Mouse (Mus musculus): Measurements from ENCODE around the gene Drosha. TPM values are rescaled to one million over a fixed set of nuclear protein-coding genes. Genes with fewer than 3 reads are reported as not detected.

Gene Drosha
- total and polyA plus RNA-seq, 2 experiments from 2014 or later = 43.9 to 47.3 TPM

DNA sequence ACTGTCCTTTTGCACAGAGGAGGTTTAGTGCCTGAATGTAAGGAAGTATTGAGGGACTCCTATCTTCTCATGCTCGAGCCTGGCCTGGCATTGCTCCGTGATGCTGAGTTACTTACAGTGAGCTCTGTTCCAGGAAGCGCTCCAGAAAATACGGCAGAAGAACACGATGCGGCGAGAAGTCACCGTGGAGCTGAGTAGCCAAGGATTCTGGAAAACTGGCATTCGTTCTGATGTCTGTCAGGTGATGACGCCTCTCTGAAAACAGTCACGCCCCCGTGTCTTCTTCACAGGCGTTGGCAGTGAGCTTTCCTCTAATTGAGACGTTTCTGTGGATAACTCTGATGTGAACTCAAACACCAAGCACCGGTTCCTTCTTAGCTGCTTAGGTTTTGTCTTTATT, 60.2 kb downstream of the Drosha start:
- DNase-seq = peak; percentile 14
- no peak overlapping the region for H3K4me2 ChIP-seq (ENCODE audit: low read depth)
- no peaks in the 10 kb centered on the region for H3K9me3 ChIP-seq (ENCODE audit: low read length)
- no peak overlapping the region for H3K9ac ChIP-seq
- 76% methylated on average over 15 of the region's 15 CpGs for WGBS
- no peaks in the 10 kb centered on the region for H3K4me1 ChIP-seq (ENCODE audit: insufficient read depth)
- peaks cover 69% of the 10 kb centered on the region for H3K36me3 ChIP-seq (ENCODE audit: insufficient read depth)
- no peak for TF ChIP-seq CTCF (IDR thresholded peaks at IDR 0.05; ENCODE audit: low read depth)
- peak; percentile 41 for ATAC-seq
- no peak overlapping the region for H3K4me3 ChIP-seq (ENCODE audit: low read depth, low read length)
- no peaks in the 10 kb centered on the region for H3K27me3 ChIP-seq (ENCODE audit: insufficient read depth, low read length)
- no peak overlapping the region for H3K27ac ChIP-seq (ENCODE audit: low read depth, low read length)

DNA sequence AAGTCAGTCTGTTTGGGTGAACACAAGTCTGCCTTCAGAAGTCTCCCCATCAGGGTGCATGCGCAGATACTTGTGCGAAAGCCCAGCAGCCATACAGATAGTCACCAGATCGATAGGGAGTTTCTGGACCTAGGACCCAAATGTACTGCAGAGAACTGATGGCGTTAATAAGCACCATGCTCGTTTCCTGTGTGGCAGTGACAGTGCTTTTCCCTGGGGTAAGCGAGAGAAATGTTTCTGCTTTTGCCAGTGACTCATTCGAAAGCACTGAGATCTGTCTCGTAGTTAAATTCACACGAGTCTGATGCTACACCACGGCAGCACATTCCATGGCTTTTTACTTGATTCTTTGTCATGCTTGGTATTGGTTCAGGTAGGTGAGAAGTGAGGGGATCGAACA, 60.7 kb downstream of the Drosha start:
- ATAC-seq (no peak), DNase-seq (no peak)
- WGBS = 88% methylated on average over 11 of the region's 11 CpGs
- no peaks in the 10 kb centered on the region for H3K4me1 ChIP-seq (ENCODE audit: insufficient read depth)
- no peak overlapping the region for H3K27ac ChIP-seq (ENCODE audit: low read depth, low read length)
- no peaks in the 10 kb centered on the region for H3K9me3 ChIP-seq (ENCODE audit: low read length)
- peaks cover 72% of the 10 kb centered on the region for H3K36me3 ChIP-seq (ENCODE audit: insufficient read depth)
- H3K4me3 ChIP-seq (ENCODE audit: low read depth, low read length) = no peak overlapping the region
- TF ChIP-seq CTCF (IDR thresholded peaks at IDR 0.05; ENCODE audit: low read depth) = no peak
- H3K27me3 ChIP-seq (ENCODE audit: insufficient read depth, low read length) = no peaks in the 10 kb centered on the region
- H3K4me2 ChIP-seq (ENCODE audit: low read depth) = no peak overlapping the region
- no peak overlapping the region for H3K9ac ChIP-seq

DNA sequence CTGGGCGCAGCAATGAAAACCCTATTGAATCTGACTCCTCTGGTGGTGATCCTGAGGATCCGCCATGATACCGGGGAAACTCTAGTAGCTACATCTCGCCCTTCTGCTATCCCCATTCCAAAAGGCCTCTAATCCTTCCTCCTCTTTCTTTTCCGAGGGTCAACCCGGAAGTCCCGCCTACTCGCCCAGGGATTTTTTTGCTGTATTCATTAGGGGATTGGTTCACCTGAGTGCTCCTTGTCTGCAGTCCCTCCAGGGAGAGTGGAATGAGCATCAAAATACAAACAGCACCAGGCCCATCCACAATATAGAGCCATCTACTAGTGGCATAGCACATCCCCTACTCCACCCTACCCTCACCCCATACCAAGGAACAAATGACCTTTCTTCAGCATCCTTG, 62.6 kb downstream of the Drosha start:
- no peak overlapping the region for H3K4me3 ChIP-seq (ENCODE audit: low read depth, low read length)
- no peak for ATAC-seq
- H3K27me3 ChIP-seq (ENCODE audit: insufficient read depth, low read length) = no peaks in the 10 kb centered on the region
- peaks cover 75% of the 10 kb centered on the region for H3K36me3 ChIP-seq (ENCODE audit: insufficient read depth)
- TF ChIP-seq CTCF (IDR thresholded peaks at IDR 0.05; ENCODE audit: low read depth) = no peak
- H3K4me1 ChIP-seq (ENCODE audit: insufficient read depth) = no peaks in the 10 kb centered on the region
- DNase-seq = no peak
- H3K9ac ChIP-seq = no peak overlapping the region
- H3K27ac ChIP-seq (ENCODE audit: low read depth, low read length) = no peak overlapping the region
- WGBS = 94% methylated on average over 8 of the region's 8 CpGs
- no peak overlapping the region for H3K4me2 ChIP-seq (ENCODE audit: low read depth)
- H3K9me3 ChIP-seq (ENCODE audit: low read length) = no peaks in the 10 kb centered on the region

DNA sequence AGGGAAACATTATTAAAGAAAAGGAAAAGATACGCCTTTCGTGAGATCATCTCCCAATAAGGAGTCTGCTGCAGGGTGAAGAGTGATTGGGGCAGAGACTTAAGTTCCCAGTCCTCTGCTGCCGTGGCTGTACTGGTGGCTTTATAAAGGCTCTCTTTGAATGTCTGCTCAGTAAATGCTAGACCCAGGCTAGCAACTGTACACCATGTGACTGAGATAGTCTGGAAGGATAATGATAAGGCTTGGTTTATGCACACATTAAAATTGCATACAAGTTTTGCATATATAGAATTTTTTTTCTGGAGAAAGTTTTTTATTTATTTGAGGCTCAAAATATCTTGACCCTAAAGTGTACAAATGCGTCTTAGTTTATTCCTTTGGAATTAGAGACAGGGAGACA, 63.7 kb downstream of the Drosha start:
- Histone ChIP-seq H3K27me3 (ENCODE audit: insufficient read depth, low read length) (no peaks in the 10 kb centered on the region), H3K4me3 (ENCODE audit: low read depth, low read length) (no peak overlapping the region), H3K27ac (ENCODE audit: low read depth, low read length) (no peak overlapping the region), H3K4me2 (ENCODE audit: low read depth) (no peak overlapping the region), H3K36me3 (ENCODE audit: insufficient read depth) (peaks cover 69% of the 10 kb centered on the region), H3K4me1 (ENCODE audit: insufficient read depth) (no peaks in the 10 kb centered on the region), H3K9me3 (ENCODE audit: low read length) (no peaks in the 10 kb centered on the region), H3K9ac (no peak overlapping the region)
- DNase-seq = no peak
- ATAC-seq = no peak
- 88% methylated on average over 4 of the region's 4 CpGs for WGBS
- no peak for TF ChIP-seq CTCF (IDR thresholded peaks at IDR 0.05; ENCODE audit: low read depth)

DNA sequence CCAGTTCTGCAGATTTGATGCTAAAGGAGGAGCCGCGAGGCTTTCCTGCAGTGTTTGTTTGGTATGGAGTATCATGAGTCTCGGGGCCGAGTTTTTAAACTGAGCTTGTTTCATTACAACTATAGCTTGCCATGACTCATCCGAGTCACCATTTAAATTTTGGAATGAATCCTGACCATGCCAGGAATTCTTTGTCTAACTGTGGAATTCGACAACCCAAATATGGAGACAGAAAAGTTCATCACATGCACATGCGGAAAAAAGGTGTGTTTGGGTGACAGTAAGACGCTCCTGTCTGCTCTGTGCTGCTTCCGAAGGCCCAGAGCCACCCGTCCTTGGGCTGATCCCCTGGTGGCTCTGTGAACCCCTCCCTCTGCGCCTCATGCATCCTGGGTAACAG, 65.3 kb downstream of the Drosha start:
- no peak for DNase-seq
- H3K36me3 ChIP-seq (ENCODE audit: insufficient read depth) = peaks cover 68% of the 10 kb centered on the region
- no peak for TF ChIP-seq CTCF (IDR thresholded peaks at IDR 0.05; ENCODE audit: low read depth)
- no peak overlapping the region for H3K27ac ChIP-seq (ENCODE audit: low read depth, low read length)
- H3K4me3 ChIP-seq (ENCODE audit: low read depth, low read length) = no peak overlapping the region
- WGBS = 90% methylated on average over 11 of the region's 11 CpGs
- H3K4me2 ChIP-seq (ENCODE audit: low read depth) = no peak overlapping the region
- H3K9ac ChIP-seq = no peak overlapping the region
- no peaks in the 10 kb centered on the region for H3K9me3 ChIP-seq (ENCODE audit: low read length)
- ATAC-seq = no peak
- no peaks in the 10 kb centered on the region for H3K27me3 ChIP-seq (ENCODE audit: insufficient read depth, low read length)
- no peaks in the 10 kb centered on the region for H3K4me1 ChIP-seq (ENCODE audit: insufficient read depth)

DNA sequence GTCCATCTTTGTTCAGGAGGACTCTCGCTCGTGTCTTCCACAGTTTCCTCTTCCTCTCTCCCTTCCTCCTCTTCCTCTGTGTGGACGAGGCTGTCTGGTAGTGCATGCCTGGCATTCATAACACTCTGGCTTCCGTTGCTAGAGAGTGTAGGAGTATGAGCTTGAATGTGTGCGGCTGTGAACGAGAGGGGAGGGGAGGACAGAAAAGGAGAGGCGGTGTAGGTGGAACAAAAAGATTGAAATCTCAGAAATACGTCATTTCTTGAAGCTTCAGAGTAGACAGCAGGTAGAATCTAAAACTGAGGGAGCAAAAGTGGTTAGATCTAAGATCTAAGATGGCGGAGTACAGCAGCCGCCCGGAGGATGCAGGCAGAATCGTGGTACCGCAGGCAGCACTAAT, 70.8 kb downstream of the Drosha start:
- DNase-seq = no peak
- no peak overlapping the region for H3K27ac ChIP-seq (ENCODE audit: low read depth, low read length)
- no peak for ATAC-seq
- no peak overlapping the region for H3K4me3 ChIP-seq (ENCODE audit: low read depth, low read length)
- no peaks in the 10 kb centered on the region for H3K9me3 ChIP-seq (ENCODE audit: low read length)
- 95% methylated on average over 13 of the region's 13 CpGs for WGBS
- H3K36me3 ChIP-seq (ENCODE audit: insufficient read depth) = peaks cover 56% of the 10 kb centered on the region
- H3K27me3 ChIP-seq (ENCODE audit: insufficient read depth, low read length) = no peaks in the 10 kb centered on the region
- no peaks in the 10 kb centered on the region for H3K4me1 ChIP-seq (ENCODE audit: insufficient read depth)
- TF ChIP-seq CTCF (IDR thresholded peaks at IDR 0.05; ENCODE audit: low read depth) = no peak
- H3K9ac ChIP-seq = no peak overlapping the region
- H3K4me2 ChIP-seq (ENCODE audit: low read depth) = no peak overlapping the region

DNA sequence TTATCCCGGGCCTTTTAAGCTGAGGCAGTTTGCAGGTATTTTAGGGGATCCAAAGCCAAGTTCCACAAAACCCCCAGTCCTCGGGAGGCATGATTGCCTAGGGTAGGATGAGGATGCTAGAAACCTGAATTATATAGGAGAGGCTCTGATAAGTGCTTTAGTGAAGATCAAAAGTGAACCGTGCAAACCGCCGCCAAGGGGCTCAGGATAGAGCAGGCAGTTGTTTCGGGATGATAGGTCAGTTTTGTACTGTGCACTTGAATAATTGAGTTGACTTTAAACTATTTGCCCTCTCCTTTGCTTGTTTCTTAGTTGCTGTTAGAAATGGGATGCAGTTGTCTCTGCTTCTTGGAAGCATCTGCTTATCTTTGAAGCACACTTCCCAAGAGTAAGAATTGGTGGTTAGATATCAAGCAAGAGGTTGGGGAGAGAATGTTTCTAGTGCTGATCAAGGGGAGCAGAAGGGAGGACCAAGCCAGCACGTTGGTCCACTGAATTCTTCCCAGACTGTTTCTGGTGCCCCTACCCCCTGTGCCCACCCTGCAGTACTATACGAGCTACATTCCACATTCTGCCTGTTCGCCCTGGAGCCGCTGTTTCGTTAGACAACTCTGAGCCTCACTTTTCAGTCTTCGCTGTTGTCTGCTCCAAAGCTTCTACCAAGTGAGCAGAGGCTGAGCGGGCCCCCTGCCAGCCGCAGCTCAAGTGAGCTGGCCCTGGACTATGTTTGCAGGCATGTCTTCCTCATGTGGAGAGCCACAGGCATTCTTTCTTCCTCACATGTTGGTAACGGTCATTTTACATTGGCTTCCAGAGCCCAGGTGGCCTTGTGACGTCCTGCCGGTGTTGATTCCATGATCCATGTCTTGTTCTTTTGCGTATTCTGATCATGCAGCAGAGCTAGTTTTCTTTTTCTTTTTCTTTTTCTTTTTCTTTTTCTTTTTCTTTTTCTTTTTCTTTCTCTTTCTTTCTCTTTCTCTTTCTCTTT, 71.7 kb downstream of the Drosha start:
- Histone ChIP-seq H3K9ac (no peak overlapping the region), H3K4me2 (ENCODE audit: low read depth) (no peak overlapping the region), H3K36me3 (ENCODE audit: insufficient read depth) (peaks cover 57% of the 10 kb centered on the region), H3K4me3 (ENCODE audit: low read depth, low read length) (no peak overlapping the region), H3K4me1 (ENCODE audit: insufficient read depth) (no peaks in the 10 kb centered on the region), H3K9me3 (ENCODE audit: low read length) (no peaks in the 10 kb centered on the region), H3K27ac (ENCODE audit: low read depth, low read length) (no peak overlapping the region), H3K27me3 (ENCODE audit: insufficient read depth, low read length) (no peaks in the 10 kb centered on the region)
- no peak for DNase-seq
- WGBS = 93% methylated on average over 18 of the region's 18 CpGs
- no peak for ATAC-seq
- no peak for TF ChIP-seq CTCF (IDR thresholded peaks at IDR 0.05; ENCODE audit: low read depth)
